Mouse (Mus musculus): ENCODE measurements at regions not wholly inside any gene's neighbourhood (a gene's known extent, or its start where the extent isn't known, plus 50 kb on each side); places are given as distances from the start of the nearest gene placed in this dataset.
A peak's percentile ranks its signal among the peaks of the same experiment; 100 is the strongest.

- DNase-seq (ENCODE audit: low read depth, low spot score) = no peak
These were observed 53.2 kb downstream of the Gas1 start for GRCm38 (mm10) chr13:60123964-60124363.

GRCm38 (mm10) chr13:60123174-60123587, 54.0 kb downstream of the Gas1 start:
- DNase-seq (ENCODE audit: low read depth, low spot score) = no peak

- no peak for DNase-seq (ENCODE audit: low read depth, low spot score)
These were observed 54.6 kb downstream of the Gas1 start for GRCm38 (mm10) chr13:60122341-60123173.

- DNase-seq (ENCODE audit: low read depth, low spot score) = no peak
These were observed 65.7 kb downstream of the Gas1 start for GRCm38 (mm10) chr13:60111465-60111864.

- peak; percentile 99 for DNase-seq (ENCODE audit: low read depth, low spot score)
These were observed 66.9 kb downstream of the Gas1 start for GRCm38 (mm10) chr13:60110079-60110846.

- no peak for DNase-seq (ENCODE audit: low read depth, low spot score)
These were observed 71.9 kb downstream of the Gas1 start for GRCm38 (mm10) chr13:60105286-60105685.

GRCm38 (mm10) chr13:60101651-60102050, 75.5 kb downstream of the Gas1 start:
- no peak for DNase-seq (ENCODE audit: low read depth, low spot score)

GRCm38 (mm10) chr13:60100130-60101112, 76.7 kb downstream of the Gas1 start:
- DNase-seq (ENCODE audit: low read depth, low spot score) = no peak

GRCm38 (mm10) chr13:60099469-60100129, 77.6 kb downstream of the Gas1 start:
- peak; percentile 21 for DNase-seq (ENCODE audit: low read depth, low spot score)

GRCm38 (mm10) chr13:60098394-60098793, 78.8 kb downstream of the Gas1 start:
- peak; percentile 16 for DNase-seq (ENCODE audit: low read depth, low spot score)

GRCm38 (mm10) chr13:60097776-60098175, 79.4 kb downstream of the Gas1 start:
- no peak for DNase-seq (ENCODE audit: low read depth, low spot score)

GRCm38 (mm10) chr13:60086657-60087056, 90.5 kb downstream of the Gas1 start:
- no peak for DNase-seq (ENCODE audit: low read depth, low spot score)

GRCm38 (mm10) chr13:60084975-60085374, 92.2 kb downstream of the Gas1 start:
- no peak for DNase-seq (ENCODE audit: low read depth, low spot score)

GRCm38 (mm10) chr13:60084290-60084689, 92.9 kb downstream of the Gas1 start:
- peak; percentile 21 for DNase-seq (ENCODE audit: low read depth, low spot score)

GRCm38 (mm10) chr13:60080113-60080512, 97.1 kb downstream of the Gas1 start:
- DNase-seq (ENCODE audit: low read depth, low spot score) = no peak

GRCm38 (mm10) chr13:60078331-60079050, 98.7 kb downstream of the Gas1 start:
- DNase-seq (ENCODE audit: low read depth, low spot score) = no peak

GRCm38 (mm10) chr13:60076147-60076800, 100.9 kb downstream of the Gas1 start:
- no peak for DNase-seq (ENCODE audit: low read depth, low spot score)

GRCm38 (mm10) chr13:60071595-60071994, 105.6 kb downstream of the Gas1 start:
- DNase-seq (ENCODE audit: low read depth, low spot score) = no peak

- peak; percentile 72 for DNase-seq (ENCODE audit: low read depth, low spot score)
These were observed 108.0 kb downstream of the Gas1 start for GRCm38 (mm10) chr13:60069196-60069595.

GRCm38 (mm10) chr13:60067325-60067724, 109.8 kb downstream of the Gas1 start:
- DNase-seq (ENCODE audit: low read depth, low spot score) = no peak

All from 3T3-L1 (cell line).